Mouse (Mus musculus) yolk sac, embryonic 10.5 days (tissue): ENCODE results near the gene March1.

Experiments
- DNase-seq: peaks from one replicate; pipeline ENCODE4 v3.0.0-alpha.2; 2017; ENCODE audit warnings: low spot score

March1 gene

DNA sequence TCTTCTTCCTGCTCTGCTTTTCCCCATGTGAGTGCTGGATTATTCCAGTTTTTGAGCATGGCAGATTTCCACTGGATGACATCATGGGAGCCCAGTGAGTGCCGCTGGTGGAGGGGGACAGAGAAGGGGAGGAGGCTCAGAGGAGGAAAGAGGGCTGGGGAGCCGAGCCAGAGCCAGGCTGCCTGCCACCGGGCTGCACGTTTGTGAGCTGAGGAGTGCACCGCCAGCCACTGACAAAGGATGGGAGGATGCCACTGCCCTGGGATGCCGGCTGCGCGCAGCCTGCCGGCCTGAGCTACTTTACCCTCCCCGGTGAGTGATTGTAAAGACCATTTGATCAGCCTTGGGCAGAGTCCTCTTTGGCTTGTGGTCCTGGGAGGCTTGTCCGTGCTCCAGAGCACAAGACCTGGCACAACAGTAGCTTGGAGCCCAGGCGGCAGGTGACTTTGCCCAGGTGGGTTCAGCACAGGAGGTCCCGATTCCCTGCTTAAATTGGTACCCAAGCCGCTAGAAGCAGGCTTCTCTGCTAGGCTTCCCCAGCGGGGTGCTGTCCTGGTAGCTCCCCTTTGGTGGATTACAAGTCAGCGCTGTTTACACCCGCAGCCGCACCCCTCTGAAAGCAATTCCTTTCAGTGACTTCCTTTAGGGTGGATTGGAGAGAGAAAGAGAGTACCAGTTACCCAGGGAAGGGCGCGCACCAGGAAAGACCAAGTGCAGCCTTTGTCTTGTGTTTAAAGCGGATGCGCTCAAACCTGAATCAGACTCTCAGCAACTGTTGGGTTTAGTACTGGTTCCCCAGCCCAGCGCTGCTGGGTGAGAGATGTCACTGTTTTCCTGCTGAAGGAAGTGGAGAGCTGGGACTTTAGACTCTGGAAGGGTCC, at the start of gene March1:
TSS of gene March1 (plus strand) at position 30 of the 881 bp plus-strand sequence.
- DNase-seq = no peak

DNA sequence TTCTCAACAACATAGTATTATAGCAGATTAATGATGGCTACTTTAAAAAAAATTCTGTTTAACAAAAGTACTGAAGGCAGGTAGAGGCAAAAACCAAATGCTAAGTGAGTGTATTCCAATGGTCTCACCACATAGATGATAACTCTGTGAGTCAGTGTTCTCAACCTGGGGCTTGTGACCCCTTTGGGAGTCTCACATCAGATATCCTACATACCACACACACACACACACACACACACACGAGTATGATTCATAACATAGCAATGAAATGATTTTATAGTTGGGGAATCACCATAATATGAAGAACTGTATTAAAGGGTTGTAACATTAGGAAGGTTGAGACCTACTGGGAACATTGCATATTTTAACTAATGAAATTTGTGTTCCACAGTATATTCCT, 30.8 kb upstream of the March1 start:
- DNase-seq = no peak

DNA sequence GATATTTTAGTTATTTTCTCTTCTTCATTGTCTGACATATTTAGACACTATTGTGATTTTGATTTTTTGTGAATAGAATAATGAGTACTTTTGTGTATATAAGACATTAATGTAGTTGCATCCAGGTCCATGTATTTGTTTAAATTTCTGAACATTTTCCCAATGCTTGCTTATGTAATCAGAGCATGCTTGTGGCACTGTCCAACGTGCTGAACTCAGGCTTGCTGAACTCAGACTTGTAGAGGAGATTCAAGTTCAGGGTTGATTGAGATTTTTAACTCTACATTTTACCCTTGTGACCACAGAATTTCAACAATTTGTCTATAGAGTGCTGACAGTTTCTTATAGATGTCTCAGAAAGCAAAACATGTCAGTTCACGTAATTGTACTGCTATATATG, 14.5 kb upstream of the March1 start:
- no peak for DNase-seq

DNA sequence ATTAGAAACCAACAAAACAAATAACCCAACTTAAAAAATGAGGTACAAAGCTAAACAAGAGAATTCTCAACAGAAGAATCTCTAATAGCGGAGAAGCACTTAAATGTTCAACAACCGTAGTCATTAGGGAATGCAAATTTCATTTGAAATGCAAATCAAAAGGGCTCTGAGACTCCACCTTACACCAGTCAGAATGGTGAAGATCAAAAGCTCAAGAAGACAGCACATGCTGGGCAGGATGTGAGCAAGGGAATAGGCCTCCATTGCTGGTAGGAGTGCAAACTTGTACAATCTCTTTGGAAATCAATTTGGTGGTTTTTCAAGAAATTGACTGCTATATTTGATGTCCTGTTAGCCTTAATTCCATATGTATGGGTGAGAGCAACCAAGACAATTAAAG, 8.2 kb upstream of the March1 start:
- DNase-seq = no peak

DNA sequence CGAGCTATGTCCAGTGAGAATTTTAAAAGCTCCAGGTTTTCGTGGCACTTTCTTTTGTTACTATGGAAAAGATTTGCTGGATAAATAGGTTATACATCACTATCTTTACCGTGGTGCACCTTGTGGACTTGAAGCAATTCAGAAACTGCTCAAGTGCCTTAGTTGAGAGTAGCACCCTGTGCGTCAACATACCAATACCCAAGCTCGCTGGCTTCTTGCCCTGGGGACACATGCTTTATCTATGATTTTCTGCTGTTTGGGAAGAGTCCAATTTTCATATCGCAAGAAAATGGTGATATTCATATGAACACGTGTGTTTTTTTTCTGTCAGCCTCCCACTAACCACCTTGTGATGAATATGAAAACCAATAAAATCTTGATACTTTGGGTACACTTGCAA, 1.3 kb downstream of the March1 start:
- no peak for DNase-seq

DNA sequence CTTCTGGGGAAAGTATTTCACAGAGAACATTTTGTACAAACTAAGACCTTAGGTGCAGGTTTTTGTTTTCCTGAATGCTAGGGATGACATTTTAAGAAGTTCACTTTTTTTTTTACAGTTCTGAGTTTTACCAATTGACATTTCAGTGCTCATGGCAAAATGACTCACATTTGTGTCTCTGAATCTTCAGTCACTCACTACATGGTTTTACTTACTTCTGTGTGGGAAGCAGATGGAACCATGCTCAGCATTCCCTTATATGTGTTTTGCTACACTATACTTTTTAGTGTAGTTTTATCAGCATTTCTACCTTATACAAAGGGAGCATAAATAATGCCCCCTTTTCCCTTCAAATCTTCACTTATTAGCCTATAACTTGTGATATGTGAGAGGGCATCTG, 27.2 kb downstream of the March1 start:
- DNase-seq = no peak

DNA sequence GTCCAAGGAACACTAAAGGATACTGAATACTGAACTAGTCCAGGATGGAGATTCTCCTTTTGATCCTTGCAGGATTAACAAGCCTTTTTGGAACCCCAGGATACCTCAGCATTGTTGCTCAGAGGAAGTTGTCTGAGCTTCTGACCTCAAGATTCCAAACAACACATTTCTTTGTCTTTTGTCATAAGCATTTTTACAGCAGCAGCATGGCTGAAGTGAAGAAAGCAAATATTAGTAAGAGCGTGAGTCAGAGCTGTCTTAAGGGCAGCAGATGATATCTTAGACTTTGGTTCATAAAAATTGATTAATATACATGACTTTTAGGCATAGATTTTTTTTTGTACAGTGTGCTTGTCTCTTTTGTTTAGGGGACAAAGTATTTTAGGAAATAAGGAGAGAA, 27.8 kb downstream of the March1 start:
- DNase-seq = no peak

DNA sequence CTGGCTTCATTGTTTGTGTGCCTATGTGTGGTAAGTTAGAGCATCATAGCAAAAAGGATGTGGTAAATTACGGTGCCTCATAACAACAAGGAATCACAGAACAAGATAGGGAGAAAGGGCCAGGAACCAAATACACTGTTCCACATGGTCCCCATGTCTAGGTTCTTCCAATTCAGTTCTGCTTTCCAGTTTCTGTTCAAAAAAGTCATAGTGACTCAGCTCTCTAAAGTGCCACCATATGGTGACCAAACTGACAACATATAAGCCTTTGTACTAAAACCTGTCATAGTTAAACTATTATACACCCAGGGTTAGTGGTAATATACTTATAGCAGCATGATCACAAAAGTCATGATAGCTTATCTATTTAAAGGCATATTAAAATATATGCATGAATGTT, 28.2 kb downstream of the March1 start:
- no peak for DNase-seq

DNA sequence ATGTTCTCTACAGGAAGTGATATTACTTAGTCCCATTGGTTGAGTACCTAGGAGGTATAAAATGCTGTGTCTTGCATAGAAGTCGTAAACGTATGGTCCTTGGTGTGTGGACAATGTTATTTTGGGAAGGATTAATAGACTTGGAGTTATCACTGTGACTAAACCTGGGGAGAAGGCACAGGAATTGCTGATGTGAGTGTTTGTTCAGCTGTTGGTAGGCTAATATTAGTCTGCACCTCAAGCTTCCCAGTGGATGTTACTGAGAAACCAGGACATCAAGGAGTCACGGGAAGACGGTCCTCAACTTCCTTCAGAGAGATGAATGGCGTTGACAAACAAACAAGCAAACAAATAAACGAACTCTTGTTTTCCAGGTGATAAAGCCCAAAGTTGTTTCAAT, 38.2 kb downstream of the March1 start:
- no peak for DNase-seq

DNA sequence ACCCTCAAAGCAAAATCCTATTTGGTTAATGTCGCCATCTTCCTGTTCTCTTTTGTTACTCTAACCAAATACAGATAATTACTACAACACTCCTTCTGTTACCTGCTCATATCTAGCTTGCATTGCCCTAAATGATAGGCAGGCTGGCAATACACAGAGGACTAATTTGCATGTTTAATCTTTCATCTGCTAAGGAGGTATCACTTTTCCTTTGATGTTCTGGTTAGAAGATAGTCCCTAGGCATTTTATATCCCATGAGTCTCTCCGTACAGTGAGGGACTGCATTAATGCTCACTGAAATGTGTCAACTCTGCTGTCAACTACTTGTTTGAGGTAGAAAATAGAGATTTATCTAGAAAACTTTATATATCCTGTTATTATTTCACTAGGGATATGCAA, 44.2 kb downstream of the March1 start:
- no peak for DNase-seq

DNA sequence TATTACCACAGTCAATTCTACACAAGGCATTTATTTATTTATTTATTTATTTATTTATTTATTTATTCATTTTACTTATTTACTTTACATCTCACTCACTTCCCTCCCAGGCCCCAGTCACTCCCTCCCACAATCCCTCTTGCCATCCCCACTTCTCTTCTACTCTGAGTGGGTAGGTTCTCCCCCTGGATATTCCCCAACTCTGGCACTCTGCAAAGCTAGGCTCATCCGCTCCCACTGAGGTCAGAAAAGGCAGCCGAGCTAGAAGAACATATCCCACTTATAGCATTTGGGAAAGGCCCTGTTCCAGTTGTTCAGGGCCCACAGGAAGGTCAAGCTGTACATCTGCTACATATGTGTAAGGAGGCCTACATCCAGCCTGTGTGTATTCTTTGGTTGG, 48.1 kb downstream of the March1 start:
- DNase-seq = no peak

DNA sequence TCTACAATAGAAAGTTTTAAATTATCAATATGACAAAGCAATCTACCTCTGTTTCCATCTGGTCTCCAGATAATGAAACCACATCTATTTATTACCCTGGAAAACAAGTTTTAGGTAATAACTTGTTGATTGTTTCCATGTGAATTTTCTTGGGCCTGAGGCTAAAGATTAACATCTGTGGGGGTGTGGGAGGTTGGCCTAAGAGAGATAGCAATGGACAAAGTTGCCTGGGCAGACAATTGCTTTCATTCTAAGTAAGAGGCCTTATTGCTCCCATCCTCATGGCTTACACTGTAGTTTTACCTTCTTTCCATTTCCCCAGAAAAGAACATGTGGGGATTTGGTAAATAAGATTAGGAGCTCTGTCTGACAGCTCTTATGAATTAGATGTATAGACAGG, 125.4 kb downstream of the March1 start:
- DNase-seq = no peak

DNA sequence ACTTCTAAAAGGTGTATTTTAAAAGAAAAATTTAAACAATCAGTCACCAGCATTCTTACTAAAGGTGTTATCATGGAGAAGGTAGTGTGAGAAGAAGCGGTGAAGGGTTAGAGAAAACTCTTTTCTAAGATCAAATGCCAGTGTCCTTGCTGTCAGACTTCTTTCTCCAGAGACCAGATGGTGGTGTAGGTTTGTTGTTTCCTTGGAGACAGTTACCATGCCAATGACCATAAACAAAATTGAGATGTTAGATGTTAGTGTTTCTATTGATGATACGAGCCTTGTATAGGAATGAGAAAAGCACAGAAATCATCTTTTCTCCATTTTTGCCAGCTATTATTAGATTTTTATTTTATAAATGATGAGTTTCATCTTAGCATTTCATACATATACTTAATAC, 158.1 kb downstream of the March1 start:
- no peak for DNase-seq

DNA sequence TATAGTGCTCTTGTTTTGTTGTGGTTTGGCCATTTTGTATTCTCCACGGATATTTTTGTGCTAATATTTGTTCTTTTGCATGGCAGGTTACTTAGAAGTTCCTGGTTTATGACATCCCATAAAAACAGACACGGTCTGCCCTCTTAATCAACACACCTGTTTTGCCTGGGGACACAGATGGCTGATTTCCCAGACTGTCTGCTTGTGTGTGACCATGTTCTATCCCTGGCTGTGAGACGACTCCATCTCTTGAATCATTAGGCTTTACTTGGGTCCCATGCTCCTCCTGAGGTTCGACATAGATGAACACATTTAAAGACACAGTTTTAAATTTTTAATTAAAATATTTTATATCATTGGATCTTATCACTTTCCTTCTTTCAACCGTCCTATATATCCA, 163.5 kb downstream of the March1 start:
- no peak for DNase-seq

DNA sequence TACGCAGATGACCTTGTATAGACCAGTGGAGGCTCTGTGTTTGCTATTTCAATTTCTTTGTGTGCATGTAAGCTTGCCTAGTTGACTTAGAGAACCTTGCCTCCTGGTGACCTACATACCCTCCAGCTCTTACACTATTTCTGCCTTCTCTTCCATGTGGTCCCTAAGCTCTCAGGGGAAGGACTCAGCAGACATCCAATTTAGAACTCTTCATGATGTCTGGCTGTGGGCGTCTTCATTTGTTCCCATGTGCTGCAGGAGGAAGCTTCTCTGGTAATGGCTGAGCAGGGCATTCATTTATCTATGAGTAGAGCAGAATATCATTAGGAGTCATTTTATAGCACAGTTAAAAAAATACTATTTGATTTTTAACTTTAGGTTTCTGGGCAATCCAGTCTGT, 195.3 kb downstream of the March1 start:
- DNase-seq = no peak

DNA sequence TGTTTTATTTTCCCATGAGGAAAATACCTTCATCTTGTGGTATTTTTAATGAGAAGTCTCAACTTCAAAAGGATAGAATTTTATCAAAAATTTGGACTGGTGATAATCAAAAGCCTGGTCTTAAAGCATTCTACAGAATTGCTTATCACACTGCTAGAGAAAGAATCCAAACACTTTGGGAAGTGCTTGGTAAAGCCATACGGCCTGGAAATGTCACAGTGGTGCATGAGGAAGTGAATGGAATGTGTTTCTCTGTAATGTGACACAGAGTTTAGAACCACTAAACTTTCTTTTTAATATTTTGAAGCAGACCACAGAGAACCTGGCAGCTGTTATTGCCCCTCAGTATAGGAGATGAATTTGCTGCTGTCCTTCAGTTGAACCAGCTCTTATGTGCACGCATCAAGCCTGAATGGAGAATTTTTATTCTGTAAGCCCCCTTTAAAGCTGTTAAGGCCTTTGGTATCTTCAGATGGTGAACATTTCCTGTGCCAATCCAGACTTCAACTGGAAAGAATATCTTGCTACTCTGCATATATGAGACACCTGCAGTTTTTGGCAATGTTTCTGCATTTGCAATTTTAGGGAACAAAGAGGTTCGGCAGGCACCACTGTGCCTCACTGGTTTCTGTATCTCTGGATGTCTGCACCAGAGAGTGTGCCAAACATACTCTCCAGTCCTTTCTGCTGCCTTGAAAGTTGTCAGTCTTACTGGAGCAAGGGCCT, 304.8 kb downstream of the March1 start:
- DNase-seq = no peak

DNA sequence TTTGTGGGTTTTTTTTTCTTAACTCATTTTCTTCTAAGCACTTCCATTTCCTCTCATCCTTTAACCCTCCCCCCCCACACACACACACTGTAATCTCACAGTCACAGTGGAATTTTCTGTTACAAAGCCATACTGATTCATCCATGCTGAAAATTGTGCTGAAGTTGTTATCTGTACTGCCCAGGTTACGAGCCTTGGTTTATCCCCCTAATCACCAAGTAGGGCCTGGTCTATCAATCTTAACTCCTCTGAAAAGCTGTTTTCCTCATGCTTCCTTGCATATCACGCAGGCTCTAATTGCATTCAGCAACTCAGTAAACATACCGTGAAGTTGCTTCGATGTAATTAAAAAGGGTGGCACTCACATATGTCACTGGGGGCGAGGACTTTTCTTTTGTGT, 339.2 kb downstream of the March1 start:
- DNase-seq = no peak

DNA sequence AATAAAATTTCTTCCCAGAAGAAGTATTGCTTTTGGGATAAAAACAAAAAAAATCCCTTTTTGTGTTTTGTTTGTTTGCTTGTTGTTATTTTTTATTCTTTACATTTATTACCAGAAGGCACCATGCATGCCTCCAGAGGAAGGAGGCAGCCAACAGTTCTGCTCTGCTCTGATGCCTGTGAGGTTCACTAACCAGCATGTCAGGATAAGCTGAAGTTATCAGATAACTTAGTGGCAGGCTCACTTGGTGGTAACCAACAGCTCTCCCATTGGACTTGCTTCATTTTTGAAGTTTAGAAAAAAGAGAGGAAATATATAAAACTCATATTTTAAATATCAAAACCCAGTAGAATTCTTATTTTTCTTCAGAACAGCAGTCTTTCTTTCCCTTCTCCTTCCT, 339.8 kb downstream of the March1 start:
- DNase-seq = no peak

DNA sequence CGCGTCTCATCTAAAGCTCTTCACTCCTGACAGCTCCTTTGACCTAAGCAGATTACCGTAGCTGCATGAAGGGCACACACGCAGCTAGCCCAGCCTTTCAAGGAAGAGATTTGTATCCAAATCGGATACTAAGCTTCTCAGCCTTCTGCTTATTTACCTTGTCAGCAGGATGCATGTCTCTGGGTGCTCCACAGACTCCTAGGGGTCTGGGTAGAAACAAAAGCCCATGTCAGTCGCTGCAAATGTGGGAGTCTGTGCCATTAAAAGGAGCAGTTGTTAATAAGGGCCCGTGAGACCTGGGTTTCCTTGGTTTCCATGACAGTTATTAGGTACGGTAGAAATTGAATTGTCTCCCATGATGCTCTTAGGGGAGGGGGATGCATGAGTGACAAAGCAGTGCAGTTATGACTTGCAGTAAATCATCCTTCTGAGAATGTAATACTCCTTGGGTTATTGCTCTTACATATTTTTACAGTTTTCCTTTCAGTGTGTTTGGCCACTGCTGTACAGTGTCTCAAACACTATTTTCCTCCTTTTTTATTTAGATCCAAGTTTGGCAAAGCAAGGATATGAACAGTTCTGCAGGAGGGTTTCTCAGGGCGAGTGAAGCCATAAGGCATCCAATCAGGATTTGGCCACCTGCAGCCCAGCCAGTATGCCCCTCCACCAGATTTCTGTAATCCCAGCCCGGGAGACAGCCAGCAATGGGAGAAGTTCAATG, 349.0 kb downstream of the March1 start:
- DNase-seq = no peak

DNA sequence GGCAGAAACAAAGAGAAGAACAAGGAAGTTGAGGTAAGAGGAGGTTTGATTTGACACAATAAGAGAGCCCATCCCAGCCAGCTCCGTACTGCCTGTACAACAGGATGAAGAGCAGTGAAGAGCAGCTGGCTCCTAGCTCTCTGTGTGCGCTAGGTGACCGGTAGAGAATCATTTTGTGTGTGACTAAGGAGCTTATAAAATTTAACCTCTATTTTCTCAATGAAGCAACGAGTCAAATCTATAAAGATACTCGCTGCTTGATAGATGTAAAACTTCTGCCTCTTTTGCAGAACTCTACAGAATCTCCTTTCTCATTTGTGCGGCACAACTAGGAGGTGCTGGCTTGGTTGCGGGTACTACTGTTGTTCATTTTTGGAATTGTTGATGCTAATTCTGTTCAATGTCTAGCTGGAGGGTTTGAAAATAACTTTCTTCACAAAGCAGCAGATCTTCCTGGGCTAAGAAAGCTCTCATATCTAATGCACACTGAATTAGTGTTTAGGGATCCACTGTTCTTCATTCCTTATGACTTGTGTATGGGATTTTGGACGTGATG, 349.6 kb downstream of the March1 start:
- no peak for DNase-seq

DNA sequence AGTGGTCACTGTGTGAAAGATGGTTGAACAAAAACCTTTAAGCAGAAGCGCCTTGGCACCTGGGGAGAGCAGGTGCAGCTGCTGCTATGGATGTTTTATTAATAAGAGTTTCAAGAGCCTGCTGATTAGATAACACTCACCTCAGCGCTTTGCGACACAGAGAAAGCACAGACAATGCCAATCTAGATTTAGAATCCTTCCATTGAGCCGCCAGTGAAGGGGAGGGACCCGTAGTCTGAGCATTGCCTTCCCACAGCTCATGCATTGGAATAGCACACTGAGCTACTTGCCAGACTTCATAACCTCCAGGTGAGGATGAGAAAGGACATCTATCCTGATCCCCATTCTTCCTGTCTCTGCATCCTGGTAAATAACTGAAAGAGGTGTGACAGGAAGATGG, 359.2 kb downstream of the March1 start:
- no peak for DNase-seq

DNA sequence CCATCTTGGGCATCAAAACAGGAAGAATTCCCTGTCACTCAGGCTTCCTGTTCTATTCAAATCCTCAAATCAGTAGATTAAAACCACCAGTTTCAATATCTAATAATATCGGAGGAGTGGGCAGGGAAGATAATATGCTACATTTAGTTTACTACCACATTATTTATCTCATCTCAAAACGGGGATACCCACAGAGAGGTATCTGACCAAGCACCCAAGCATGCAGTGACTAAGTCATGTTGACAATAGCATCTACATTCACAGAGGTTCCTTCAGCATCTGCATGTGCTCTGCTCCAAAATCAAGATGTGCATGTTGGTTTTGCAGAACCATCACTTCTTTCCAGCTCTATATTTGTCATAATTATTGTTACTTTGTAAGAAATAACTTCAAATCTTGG, 364.3 kb downstream of the March1 start:
- no peak for DNase-seq

DNA sequence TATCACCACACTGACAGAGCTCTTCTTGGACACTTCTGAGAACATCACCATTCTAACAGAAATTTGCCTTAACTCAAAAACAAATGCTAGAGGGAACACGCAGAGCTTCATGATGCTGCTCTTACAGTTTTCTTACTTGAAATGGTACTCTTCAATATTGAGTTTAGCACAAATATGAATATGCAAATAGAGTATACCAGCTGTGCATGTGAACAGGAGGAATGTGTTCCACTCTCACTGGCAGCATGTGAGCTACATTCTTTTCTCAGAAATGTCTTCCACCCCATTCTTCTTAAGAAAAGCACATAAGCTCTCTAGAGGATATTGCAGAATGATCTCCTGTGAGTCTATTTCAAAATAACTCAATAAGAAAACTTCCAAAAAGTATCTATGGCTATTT, 370.0 kb downstream of the March1 start:
- DNase-seq = no peak
